Mouse (Mus musculus) brain, embryonic 14.5 days (tissue): ENCODE data around the gene Trpv5.

Experiments
- CTCF ChIP-seq: fragments of 200-500 bp; IDR thresholded peaks from 2 replicates; pipeline ENCODE4 v1.5.1; 2012; ENCODE audit warnings: inconsistent platforms, mild to moderate bottlenecking, moderate library complexity, borderline replicate concordance; ENCODE audit not compliant: insufficient read depth, insufficient read length; ENCODE audit errors: extremely low read depth
- POLR2A ChIP-seq: fragments of 200-500 bp; IDR thresholded peaks from 2 replicates; pipeline ENCODE4 v1.6.1; 2012; ENCODE audit warnings: mild to moderate bottlenecking, inconsistent platforms, borderline replicate concordance; ENCODE audit not compliant: poor library complexity, insufficient read depth, insufficient read length, severe bottlenecking; ENCODE audit errors: extremely low read depth

DNA sequence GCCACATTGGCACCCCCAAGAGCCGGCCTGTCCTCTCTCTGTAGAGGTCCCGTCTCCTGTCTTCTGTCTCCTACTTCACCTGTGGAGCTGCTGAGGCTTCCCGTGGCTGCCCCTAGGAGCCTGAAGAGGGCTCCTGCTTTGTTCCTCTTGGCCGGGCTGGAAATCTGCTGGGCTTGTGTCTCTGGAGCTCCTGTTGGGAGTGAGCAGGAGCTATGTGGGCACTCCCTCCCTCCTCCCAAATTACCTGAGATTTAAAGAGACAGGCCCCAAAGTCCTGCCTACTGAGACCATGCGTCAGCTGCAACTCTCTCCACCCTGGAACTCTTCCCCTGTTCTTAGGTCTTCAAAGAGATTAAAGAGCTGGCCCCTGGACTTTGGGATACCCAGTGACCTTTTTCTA is 44.4 kb downstream of the Trpv5 start, which contains the start of gene Trpv6:
- TF ChIP-seq CTCF (no peak), POLR2A (no peak)
